Mouse (Mus musculus) kidney, adult 9 months (tissue): ENCODE results near the gene Mybbp1a.

ENCODE experiments used
- DNase-seq: peaks from one replicate; pipeline ENCODE4 v3.0.0; 2022

Gene Mybbp1a

GRCm38 (mm10) chr11:72446311-72447105, 5.4 kb downstream of the Mybbp1a start:
- DNase-seq: peak; percentile 70

GRCm38 (mm10) chr11:72447475-72447874, 6.3 kb downstream of the Mybbp1a start:
- no peak for DNase-seq

- no peak for DNase-seq
These were observed 11.0 kb downstream of the Mybbp1a start for GRCm38 (mm10) chr11:72452140-72452665.

- DNase-seq: no peak
These were observed 12.2 kb downstream of the Mybbp1a start for GRCm38 (mm10) chr11:72453105-72453953.

- no peak for DNase-seq
These were observed 14.5 kb downstream of the Mybbp1a start for GRCm38 (mm10) chr11:72455694-72456093.

- DNase-seq: peak; percentile 75
These were observed 16.9 kb downstream of the Mybbp1a start for GRCm38 (mm10) chr11:72457995-72458496.

GRCm38 (mm10) chr11:72458502-72458901, 17.3 kb downstream of the Mybbp1a start:
- DNase-seq: no peak

GRCm38 (mm10) chr11:72461500-72461981, 20.4 kb downstream of the Mybbp1a start:
- DNase-seq: no peak

GRCm38 (mm10) chr11:72464821-72465220, 23.7 kb downstream of the Mybbp1a start:
- DNase-seq: no peak

- DNase-seq: no peak
These were observed 25.0 kb downstream of the Mybbp1a start for GRCm38 (mm10) chr11:72465978-72466693.

GRCm38 (mm10) chr11:72466694-72467507, 25.7 kb downstream of the Mybbp1a start:
- DNase-seq: no peak

- DNase-seq: no peak
These were observed 27.4 kb downstream of the Mybbp1a start for GRCm38 (mm10) chr11:72468525-72468924.

- peak; percentile 82 for DNase-seq
These were observed 28.1 kb downstream of the Mybbp1a start for GRCm38 (mm10) chr11:72469217-72469616.

- no peak for DNase-seq
These were observed 28.8 kb downstream of the Mybbp1a start for GRCm38 (mm10) chr11:72470004-72470403.

- no peak for DNase-seq
These were observed 30.2 kb downstream of the Mybbp1a start for GRCm38 (mm10) chr11:72471381-72471780.

- DNase-seq: no peak
These were observed 32.4 kb downstream of the Mybbp1a start for GRCm38 (mm10) chr11:72473540-72473939.

- peak; percentile 70 for DNase-seq
These were observed 33.8 kb downstream of the Mybbp1a start for GRCm38 (mm10) chr11:72474926-72475325.

GRCm38 (mm10) chr11:72475408-72475807, 34.3 kb downstream of the Mybbp1a start:
- no peak for DNase-seq

- DNase-seq: no peak
These were observed 35.0 kb downstream of the Mybbp1a start for GRCm38 (mm10) chr11:72476074-72476625.

GRCm38 (mm10) chr11:72477182-72477581, 36.0 kb downstream of the Mybbp1a start:
- no peak for DNase-seq

- DNase-seq: no peak
These were observed 36.5 kb downstream of the Mybbp1a start for GRCm38 (mm10) chr11:72477653-72478052.
